Mouse (Mus musculus) forebrain, embryonic 12.5 days (tissue): ENCODE data around the gene Wnt4. TPM values are rescaled to one million over a fixed set of nuclear protein-coding genes. Genes with fewer than 3 reads are reported as not detected.

Source experiments
- ATAC-seq: fragments of 200-750 bp; cut with Nextera tagmentation; 2 replicates; pipeline ENCODE4 v1.8.0; 2017; ENCODE audit warnings: moderate TSS enrichment; ENCODE audit not compliant: low FRiP score
- H3K27ac ChIP-seq: fragments of 300-500 bp; sonication (generic); 2 replicates; pipeline ENCODE4 v1.5.1; 2016; ENCODE audit warnings: mild to moderate bottlenecking
- H3K27me3 ChIP-seq: fragments of 300-500 bp; sonication (generic); 2 replicates; pipeline ENCODE4 v1.6.1; 2016; ENCODE audit warnings: mild to moderate bottlenecking
- H3K36me3 ChIP-seq: fragments of 300-500 bp; sonication (generic); replicated peaks from 2 replicates; pipeline ENCODE4 v1.6.1; 2016; ENCODE audit warnings: mild to moderate bottlenecking
- H3K4me1 ChIP-seq: fragments of 300-500 bp; sonication (generic); 2 replicates; pipeline ENCODE4 v1.6.1; 2016
- H3K4me2 ChIP-seq: fragments of 300-500 bp; sonication (generic); 2 replicates; pipeline ENCODE4 v1.6.1; 2016; ENCODE audit warnings: mild to moderate bottlenecking, moderate library complexity
- H3K4me3 ChIP-seq: fragments of 300-500 bp; sonication (generic); replicated peaks from 2 replicates; pipeline ENCODE4 v1.5.1; 2016; ENCODE audit warnings: mild to moderate bottlenecking
- H3K9ac ChIP-seq: fragments of 300-500 bp; sonication (generic); 2 replicates; pipeline ENCODE4 v1.6.1; 2016; ENCODE audit warnings: mild to moderate bottlenecking
- H3K9me3 ChIP-seq: fragments of 300-500 bp; sonication (generic); 2 replicates; pipeline ENCODE4 v1.6.1; 2016
- WGBS: fragments of 180-500 bp; shearing (Covaris S2); methylation state at CpG from one replicate; pipeline ENCODE4 v1.1.7; 2016; 5-methylcytosine and 5-hydroxymethylcytosine counted together
- polyA plus RNA-seq: library from polyadenylated mRNA; unstranded; fragments of >200 nt; fragmentation: Nextera tagmentation; extraction: Ambion mirVana; gene quantifications from 2 replicates; pipeline ENCODE4 v1.2.1, GENCODE M21; 2016

Gene Wnt4
- polyA plus RNA-seq, result 0.36 and 0.52 TPM in 2 replicates

DNA sequence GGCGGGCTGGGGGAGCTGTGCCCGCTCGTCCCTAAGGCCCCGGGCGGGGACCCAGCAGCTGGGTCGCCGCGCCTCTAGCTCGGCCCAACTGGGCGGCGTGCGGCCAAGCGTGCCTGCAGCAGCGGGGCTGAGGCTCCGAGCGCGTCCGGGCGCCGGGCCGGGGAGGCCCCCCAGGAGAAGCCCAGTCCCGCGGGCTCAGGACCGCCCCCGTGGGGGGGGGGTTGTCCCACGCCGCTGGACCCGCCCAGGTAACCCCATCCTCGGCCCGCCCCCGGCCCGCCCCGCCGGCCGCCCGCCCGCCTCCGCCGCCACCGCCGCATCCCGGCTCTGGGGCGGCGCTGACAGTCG lies at the start of gene Wnt4:
Gene Wnt4, plus strand, starts transcription at position 324 of the 348 bp plus-strand sequence.
- Histone ChIP-seq H3K27ac (no peak within 1 kb of the TSS), H3K9ac (peak within 1 kb of the TSS; percentile 47; the same call in 1 of the 2 replicates), H3K36me3 (no peaks in the 10 kb centered on the region), H3K27me3 (peaks cover 87% of the 10 kb centered on the region), H3K4me3 (peak within 1 kb of the TSS; percentile 53), H3K4me2 (peak within 1 kb of the TSS; percentile 92), H3K9me3 (no peaks in the 10 kb centered on the region), H3K4me1 (peaks cover 35% of the 10 kb centered on the region)
- WGBS, result 0% methylated on average over 26 of the region's 45 CpGs
- peak; percentile 58; the same call in 1 of the 2 replicates for ATAC-seq

DNA sequence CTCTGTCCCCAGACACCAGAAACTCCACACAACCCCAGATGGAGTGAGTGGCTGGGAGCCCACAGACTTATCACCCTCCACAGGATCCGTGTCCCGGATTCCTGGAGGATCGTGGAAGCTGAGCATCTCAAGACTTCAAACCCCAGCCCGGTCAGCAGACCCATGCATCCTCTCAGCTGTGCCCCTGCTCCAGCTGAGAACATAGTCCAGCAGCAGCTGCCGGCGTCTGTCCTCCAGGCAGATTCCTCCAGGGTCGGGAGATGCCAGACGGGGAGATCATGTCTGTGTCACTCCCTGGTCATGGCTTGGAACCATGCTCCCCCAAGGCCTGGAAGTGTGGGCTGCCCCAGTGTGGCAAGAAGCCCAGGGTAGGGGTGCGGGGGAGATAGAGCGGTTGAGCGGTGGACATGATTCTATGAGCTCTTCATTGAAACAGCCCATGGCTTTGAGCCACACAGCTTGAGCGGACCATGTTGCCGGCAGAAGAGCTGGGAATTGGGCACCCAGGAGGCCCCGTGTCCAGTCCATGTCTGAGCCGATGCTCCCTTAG lies 48.6 kb upstream of the Wnt4 start:
- 89% methylated on average over 15 of the region's 15 CpGs for WGBS
- no peak overlapping the region for H3K4me2 ChIP-seq
- peaks cover 9% of the 10 kb centered on the region; the same call in 1 of the 2 replicates for H3K4me1 ChIP-seq
- no peak overlapping the region for H3K27ac ChIP-seq
- 0 out of 2 replicates have a peak, but pooled peaks cover 8% of the 10 kb centered on the region for H3K27me3 ChIP-seq
- ATAC-seq, result no peak
- no peaks in the 10 kb centered on the region for H3K36me3 ChIP-seq
- no peak overlapping the region for H3K9ac ChIP-seq
- no peak overlapping the region for H3K4me3 ChIP-seq
- H3K9me3 ChIP-seq, result no peaks in the 10 kb centered on the region

DNA sequence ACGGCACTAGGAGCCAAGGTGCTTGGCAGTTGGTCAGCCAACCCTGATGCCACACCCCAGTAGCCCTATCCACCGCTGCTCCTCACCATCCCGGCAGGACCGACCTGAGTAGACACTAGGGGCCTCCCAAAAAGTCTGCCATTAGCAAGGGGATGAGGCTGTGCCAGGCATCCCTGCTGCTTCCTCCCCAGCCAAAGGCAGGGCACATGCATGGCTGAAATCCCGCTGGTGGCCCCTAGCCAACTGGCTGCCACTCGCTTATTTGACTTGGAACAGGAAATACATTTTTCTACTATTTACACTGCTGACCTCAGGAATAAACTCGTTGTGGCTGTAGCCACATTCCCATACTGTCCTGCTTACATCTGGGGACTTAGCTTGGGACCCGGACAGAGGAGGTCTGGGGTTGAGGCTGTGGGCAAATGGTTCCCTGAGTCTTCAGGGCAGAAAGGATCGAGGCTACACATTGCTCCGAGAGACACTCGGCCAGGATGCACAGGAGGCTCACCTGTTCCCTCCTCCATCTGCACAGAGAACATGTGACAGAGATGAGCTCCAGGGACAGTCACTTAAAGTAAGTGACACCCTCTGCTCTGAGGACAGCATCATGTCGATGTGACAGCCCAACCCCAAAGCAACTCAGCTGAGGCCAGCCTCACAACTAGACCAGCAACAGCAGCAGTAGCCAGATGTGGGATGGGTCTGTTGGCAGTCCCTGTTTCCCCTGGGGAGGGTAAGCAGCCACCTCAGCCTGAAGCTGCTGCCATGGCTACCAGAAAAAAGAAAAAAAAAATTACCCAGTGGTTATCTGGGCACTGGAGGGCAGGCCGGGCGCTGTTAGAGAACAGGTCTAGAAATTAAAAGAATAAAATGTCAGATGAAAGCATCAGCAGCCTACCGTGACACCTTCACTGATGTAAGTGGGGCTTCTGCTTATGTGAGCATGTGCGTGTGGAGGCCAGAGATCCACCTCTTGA lies 45.5 kb upstream of the Wnt4 start:
- H3K36me3 ChIP-seq, result no peaks in the 10 kb centered on the region
- 83% methylated on average over 16 of the region's 16 CpGs for WGBS
- no peak overlapping the region for H3K4me3 ChIP-seq
- no peak overlapping the region for H3K4me2 ChIP-seq
- no peaks in the 10 kb centered on the region for H3K9me3 ChIP-seq
- ATAC-seq, result no peak
- peaks cover 9% of the 10 kb centered on the region; the same call in 1 of the 2 replicates for H3K4me1 ChIP-seq
- H3K27me3 ChIP-seq, result 0 out of 2 replicates have a peak, but pooled peaks cover 3% of the 10 kb centered on the region
- H3K27ac ChIP-seq, result no peak overlapping the region
- H3K9ac ChIP-seq, result no peak overlapping the region

DNA sequence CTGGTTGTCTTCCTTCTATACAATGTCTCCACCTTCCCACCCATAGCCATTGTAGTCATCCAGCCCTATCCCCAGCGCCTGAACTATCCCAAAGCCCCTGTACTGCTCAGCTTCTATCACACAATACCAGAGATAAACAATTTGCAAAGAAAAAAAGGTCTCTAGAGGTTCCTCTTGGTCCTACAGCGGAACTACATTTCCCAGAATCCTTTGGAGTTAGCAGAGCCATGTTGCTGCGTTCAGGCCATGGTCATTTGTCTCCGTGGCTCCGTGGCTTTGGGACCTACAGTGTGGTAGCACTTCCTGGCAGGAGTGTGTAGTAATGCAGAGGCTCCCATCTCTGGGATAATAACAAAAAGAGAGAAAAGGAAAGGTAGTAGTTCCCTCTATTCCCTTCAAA lies 43.7 kb upstream of the Wnt4 start:
- 0 out of 2 replicates have a peak, but pooled peaks cover 5% of the 10 kb centered on the region for H3K4me1 ChIP-seq
- no peak overlapping the region for H3K4me3 ChIP-seq
- no peak overlapping the region for H3K9ac ChIP-seq
- no peak overlapping the region for H3K4me2 ChIP-seq
- no peak overlapping the region for H3K27ac ChIP-seq
- 75% methylated on average over 5 of the region's 5 CpGs for WGBS
- no peaks in the 10 kb centered on the region for H3K36me3 ChIP-seq
- ATAC-seq, result no peak
- H3K9me3 ChIP-seq, result no peaks in the 10 kb centered on the region
- 0 out of 2 replicates have a peak, but pooled peaks cover under 1% of the 10 kb centered on the region for H3K27me3 ChIP-seq

DNA sequence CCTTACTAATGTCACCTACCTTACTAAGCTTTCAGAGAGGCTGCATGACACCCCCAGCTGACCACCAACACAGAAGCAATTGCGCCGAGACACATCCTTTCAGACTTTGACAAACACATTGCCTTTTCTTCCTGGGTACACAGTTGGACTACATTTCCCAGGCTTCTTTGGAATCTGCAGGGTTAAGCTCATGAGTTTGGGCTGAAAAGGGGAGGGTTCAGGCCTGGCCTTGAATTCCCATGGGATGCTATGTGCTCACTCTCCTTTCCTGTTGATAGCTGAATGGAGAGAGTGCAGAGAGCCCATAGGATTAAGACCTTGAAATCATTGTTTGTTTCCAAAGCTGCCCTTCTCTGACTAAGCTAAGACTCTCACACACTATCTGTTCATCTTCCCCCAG lies 42.8 kb upstream of the Wnt4 start:
- H3K9me3 ChIP-seq, result no peaks in the 10 kb centered on the region
- no peak overlapping the region for H3K9ac ChIP-seq
- H3K36me3 ChIP-seq, result no peaks in the 10 kb centered on the region
- no peak overlapping the region for H3K4me3 ChIP-seq
- H3K4me1 ChIP-seq, result 0 out of 2 replicates have a peak, but pooled peaks cover 5% of the 10 kb centered on the region
- 90% methylated on average over 2 of the region's 2 CpGs for WGBS
- H3K27ac ChIP-seq, result no peak overlapping the region
- H3K27me3 ChIP-seq, result no peaks in the 10 kb centered on the region
- H3K4me2 ChIP-seq, result no peak overlapping the region
- ATAC-seq, result no peak

DNA sequence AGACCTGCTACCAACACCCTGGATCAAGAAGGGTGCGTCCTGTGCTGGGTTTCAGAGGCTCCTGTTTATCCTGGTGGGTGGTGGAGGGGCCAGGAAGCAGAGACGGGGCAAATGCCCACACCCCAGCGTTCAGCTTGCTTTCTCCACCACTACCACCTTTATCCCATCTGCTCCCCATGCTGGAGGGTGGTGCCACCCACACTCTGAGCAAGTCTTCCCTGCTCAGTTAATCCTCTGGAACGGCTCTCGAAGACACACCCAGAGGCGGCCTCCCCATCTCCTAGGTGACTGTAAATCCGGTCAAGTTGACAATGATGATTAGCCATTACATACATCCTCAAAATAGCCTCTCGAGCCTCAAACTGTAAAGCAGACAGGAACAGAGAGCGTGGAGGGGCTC lies 41.9 kb upstream of the Wnt4 start:
- no peak for ATAC-seq
- no peaks in the 10 kb centered on the region for H3K27me3 ChIP-seq
- H3K4me1 ChIP-seq, result 0 out of 2 replicates have a peak, but pooled peaks cover 5% of the 10 kb centered on the region
- WGBS, result 65% methylated on average over 9 of the region's 9 CpGs
- peaks cover 8% of the 10 kb centered on the region; the same call in 1 of the 2 replicates for H3K9me3 ChIP-seq
- no peak overlapping the region for H3K4me3 ChIP-seq
- no peak overlapping the region for H3K27ac ChIP-seq
- H3K9ac ChIP-seq, result no peak overlapping the region
- H3K4me2 ChIP-seq, result no peak overlapping the region
- no peaks in the 10 kb centered on the region for H3K36me3 ChIP-seq

DNA sequence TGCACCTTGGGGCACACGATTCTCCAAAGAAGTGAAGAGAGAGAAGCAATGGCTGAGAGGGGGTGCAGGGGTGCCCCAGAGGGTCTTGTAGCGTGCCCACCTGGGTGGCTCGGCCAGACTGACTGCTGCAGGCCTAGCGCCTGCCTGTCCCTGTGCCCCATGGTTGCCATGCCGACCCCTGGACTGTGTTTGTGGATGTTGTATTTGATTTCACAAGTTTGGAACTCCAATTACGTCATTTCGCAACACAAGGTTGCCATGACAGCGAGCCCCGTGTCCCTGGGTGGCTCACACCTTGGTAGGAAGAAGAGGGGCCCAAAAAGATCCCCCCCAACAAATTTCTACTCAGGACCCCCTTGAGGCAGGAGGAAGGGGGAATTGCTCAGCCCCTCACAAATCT lies 32.4 kb upstream of the Wnt4 start:
- no peaks in the 10 kb centered on the region for H3K27me3 ChIP-seq
- H3K9me3 ChIP-seq, result peaks cover 6% of the 10 kb centered on the region; the same call in 1 of the 2 replicates
- H3K4me2 ChIP-seq, result no peak overlapping the region
- H3K9ac ChIP-seq, result no peak overlapping the region
- no peak for ATAC-seq
- peaks cover 4% of the 10 kb centered on the region; the same call in 1 of the 2 replicates for H3K4me1 ChIP-seq
- 76% methylated on average over 9 of the region's 9 CpGs for WGBS
- H3K4me3 ChIP-seq, result no peak overlapping the region
- H3K36me3 ChIP-seq, result no peaks in the 10 kb centered on the region
- H3K27ac ChIP-seq, result no peak overlapping the region

DNA sequence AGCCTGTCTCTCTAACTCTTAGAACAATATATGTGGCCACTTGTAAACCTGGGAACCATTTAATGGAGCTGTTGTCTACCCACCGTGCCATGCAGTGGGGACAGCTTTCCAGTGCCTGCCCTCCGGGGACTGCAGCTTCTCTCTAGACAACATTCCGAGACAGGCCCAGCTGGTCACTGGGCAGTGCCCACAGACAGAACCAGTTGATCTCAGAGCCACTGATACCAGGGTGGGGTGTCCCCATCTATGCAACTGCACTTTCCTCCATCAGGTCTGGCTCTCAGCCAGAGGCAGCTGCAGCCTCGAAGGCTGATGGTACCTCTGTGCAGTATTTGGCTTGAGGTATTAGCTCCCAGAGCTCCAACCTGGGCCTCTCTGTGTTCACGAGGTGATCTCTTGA lies 27.0 kb upstream of the Wnt4 start:
- H3K4me2 ChIP-seq, result no peak overlapping the region
- H3K4me1 ChIP-seq, result peaks cover 4% of the 10 kb centered on the region; the same call in 1 of the 2 replicates
- no peaks in the 10 kb centered on the region for H3K27me3 ChIP-seq
- H3K9me3 ChIP-seq, result 0 out of 2 replicates have a peak, but pooled peaks cover 3% of the 10 kb centered on the region
- WGBS, result 62% methylated on average over 5 of the region's 5 CpGs
- no peak overlapping the region for H3K27ac ChIP-seq
- no peak overlapping the region for H3K9ac ChIP-seq
- no peak overlapping the region for H3K4me3 ChIP-seq
- H3K36me3 ChIP-seq, result no peaks in the 10 kb centered on the region
- no peak for ATAC-seq

DNA sequence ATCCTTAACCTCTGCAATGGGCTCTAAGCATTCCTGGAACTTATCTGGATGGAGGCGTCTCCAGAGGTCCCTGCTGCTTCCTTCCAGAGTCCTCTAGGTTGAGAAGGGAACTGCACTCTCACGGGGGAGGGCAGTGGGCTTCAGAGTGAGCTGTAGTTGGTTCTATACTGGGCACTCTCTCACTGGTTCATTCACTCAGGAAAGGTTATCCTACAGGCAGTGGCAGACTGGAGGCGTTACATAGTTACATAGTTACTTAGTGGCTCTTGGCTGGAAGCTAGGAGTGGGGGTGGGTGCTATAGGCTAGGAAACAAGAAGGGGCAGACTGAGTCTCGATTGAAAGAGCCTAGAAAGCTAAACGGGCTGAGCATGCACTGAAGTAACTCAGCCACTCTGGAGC lies 26.4 kb upstream of the Wnt4 start:
- Histone ChIP-seq H3K4me3 (no peak overlapping the region), H3K27me3 (no peaks in the 10 kb centered on the region), H3K27ac (no peak overlapping the region), H3K36me3 (no peaks in the 10 kb centered on the region), H3K9ac (no peak overlapping the region), H3K9me3 (0 out of 2 replicates have a peak, but pooled peaks cover 3% of the 10 kb centered on the region), H3K4me2 (no peak overlapping the region), H3K4me1 (peaks cover 4% of the 10 kb centered on the region; the same call in 1 of the 2 replicates)
- ATAC-seq, result no peak
- WGBS, result 70% methylated on average over 5 of the region's 5 CpGs

DNA sequence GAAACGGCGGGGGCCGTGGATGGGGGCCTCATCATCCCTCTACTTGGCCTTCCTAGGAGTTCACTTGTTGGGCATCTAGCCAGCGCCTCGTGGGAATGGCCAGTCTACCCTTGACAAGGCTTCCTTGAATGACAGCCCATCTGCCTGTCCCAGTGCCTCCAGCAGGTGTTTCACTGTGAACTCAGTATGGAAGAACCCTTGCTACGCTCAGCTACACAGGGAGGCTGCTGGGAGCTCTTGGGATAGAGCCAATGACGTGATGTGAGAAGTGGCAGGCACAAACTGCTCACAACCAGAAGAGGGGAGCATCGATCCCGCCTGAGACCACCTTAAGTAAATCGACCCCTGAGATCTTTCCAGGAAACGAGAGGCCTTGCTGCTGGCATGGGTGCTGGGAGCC lies 23.7 kb upstream of the Wnt4 start:
- Histone ChIP-seq H3K4me3 (no peak overlapping the region), H3K27ac (no peak overlapping the region), H3K9me3 (no peaks in the 10 kb centered on the region), H3K4me1 (peaks cover 4% of the 10 kb centered on the region; the same call in 1 of the 2 replicates), H3K9ac (no peak overlapping the region), H3K36me3 (no peaks in the 10 kb centered on the region), H3K4me2 (no peak overlapping the region), H3K27me3 (no peaks in the 10 kb centered on the region)
- 86% methylated on average over 11 of the region's 11 CpGs for WGBS
- ATAC-seq, result no peak

DNA sequence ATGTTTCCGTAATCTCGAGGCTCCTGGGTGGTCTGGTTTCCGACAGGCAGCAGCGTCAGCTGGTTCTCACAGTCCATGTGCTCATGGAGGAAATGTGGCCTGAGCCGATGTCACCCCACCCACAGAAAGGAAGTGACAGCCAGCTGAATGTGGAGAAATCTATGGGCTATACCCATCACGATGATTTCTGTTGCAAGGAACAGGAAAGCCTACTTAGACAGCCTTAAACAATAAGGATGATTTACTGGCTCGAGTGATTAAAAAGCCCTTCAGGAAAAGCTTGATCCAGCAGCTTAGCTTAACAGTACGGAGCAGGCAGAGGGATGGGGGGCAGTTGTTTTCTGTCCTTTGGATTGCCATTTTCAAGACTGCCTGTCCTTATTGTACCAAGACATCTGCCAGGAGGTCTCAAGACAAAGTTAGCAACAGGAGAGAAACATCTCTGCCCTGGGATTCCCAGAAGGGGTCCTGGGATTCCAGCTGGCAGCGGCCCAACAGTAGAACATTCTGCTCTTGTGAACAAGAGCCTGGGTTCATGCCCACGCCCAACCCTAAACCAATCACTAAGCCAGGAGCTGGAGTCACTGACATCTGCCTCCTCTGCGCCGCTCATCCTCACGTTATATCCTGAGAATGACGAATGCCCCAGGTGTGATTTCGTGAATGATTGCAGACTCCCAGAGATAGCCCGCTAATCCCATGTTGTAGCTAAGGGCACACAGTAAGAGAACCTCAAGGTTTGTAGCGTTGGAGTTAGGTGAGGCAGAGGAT lies 22.9 kb upstream of the Wnt4 start:
- peaks cover 4% of the 10 kb centered on the region; the same call in 1 of the 2 replicates for H3K4me1 ChIP-seq
- H3K4me3 ChIP-seq, result no peak overlapping the region
- no peak overlapping the region for H3K4me2 ChIP-seq
- no peak overlapping the region for H3K9ac ChIP-seq
- H3K27ac ChIP-seq, result no peak overlapping the region
- H3K36me3 ChIP-seq, result no peaks in the 10 kb centered on the region
- no peak for ATAC-seq
- H3K27me3 ChIP-seq, result no peaks in the 10 kb centered on the region
- WGBS, result 86% methylated on average over 17 of the region's 17 CpGs
- no peaks in the 10 kb centered on the region for H3K9me3 ChIP-seq

DNA sequence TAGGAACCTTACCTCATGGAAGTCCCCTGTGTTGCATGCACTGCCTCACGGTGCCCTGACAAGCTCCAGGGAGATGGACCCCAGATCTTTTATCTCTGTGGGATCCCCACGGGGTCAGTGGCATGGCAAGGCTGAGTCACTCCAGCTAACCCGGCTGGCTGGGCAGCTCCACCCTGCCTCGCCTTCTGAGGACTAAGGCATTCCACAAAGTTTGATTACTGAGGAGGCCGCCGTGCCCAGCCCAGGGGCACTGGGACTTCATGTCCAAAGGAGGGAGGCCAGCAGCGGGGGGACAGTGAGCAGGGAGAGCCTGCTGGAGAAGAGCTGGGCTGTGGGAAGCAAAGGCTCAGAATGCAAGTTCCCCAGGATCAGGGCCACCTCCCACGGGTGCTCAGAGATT lies 21.7 kb upstream of the Wnt4 start:
- Histone ChIP-seq H3K4me3 (no peak overlapping the region), H3K4me1 (no peaks in the 10 kb centered on the region), H3K27ac (no peak overlapping the region), H3K9me3 (no peaks in the 10 kb centered on the region), H3K4me2 (no peak overlapping the region), H3K36me3 (no peaks in the 10 kb centered on the region), H3K9ac (no peak overlapping the region), H3K27me3 (no peaks in the 10 kb centered on the region)
- 80% methylated on average over 8 of the region's 8 CpGs for WGBS
- no peak for ATAC-seq
